Mouse (Mus musculus) brain, embryonic 14.5 days (tissue): ENCODE results near the gene Fbxw2. TPM values are rescaled to one million over a fixed set of nuclear protein-coding genes. Genes with fewer than 3 reads are reported as not detected.
"Not testable (repeated sequence)": the region's sequence is repeated elsewhere in the genome, so short reads cannot be mapped to it uniquely, and the experiment has no call there.

Source experiments
- DNase-seq: peaks from one replicate; pipeline ENCODE4 v3.0.0-alpha.2; 2011; ENCODE audit warnings: low read depth
- CTCF ChIP-seq: fragments of 200-500 bp; IDR thresholded peaks from 2 replicates; pipeline ENCODE4 v1.5.1; 2012; ENCODE audit warnings: inconsistent platforms, mild to moderate bottlenecking, moderate library complexity, borderline replicate concordance; ENCODE audit not compliant: insufficient read depth, insufficient read length; ENCODE audit errors: extremely low read depth
- POLR2A ChIP-seq: fragments of 200-500 bp; IDR thresholded peaks from 2 replicates; pipeline ENCODE4 v1.6.1; 2012; ENCODE audit warnings: mild to moderate bottlenecking, inconsistent platforms, borderline replicate concordance; ENCODE audit not compliant: poor library complexity, insufficient read depth, insufficient read length, severe bottlenecking; ENCODE audit errors: extremely low read depth
- polyA plus RNA-seq: library from polyadenylated mRNA; depleted of rRNA; stranded (reverse); fragments of >200 nt; gene quantifications from 2 replicates; pipeline ENCODE4 v1.2.3, GENCODE M21; 2012; rRNA removed

The Fbxw2 gene
- polyA plus RNA-seq = 60.9 and 67.3 TPM in 2 replicates

DNA sequence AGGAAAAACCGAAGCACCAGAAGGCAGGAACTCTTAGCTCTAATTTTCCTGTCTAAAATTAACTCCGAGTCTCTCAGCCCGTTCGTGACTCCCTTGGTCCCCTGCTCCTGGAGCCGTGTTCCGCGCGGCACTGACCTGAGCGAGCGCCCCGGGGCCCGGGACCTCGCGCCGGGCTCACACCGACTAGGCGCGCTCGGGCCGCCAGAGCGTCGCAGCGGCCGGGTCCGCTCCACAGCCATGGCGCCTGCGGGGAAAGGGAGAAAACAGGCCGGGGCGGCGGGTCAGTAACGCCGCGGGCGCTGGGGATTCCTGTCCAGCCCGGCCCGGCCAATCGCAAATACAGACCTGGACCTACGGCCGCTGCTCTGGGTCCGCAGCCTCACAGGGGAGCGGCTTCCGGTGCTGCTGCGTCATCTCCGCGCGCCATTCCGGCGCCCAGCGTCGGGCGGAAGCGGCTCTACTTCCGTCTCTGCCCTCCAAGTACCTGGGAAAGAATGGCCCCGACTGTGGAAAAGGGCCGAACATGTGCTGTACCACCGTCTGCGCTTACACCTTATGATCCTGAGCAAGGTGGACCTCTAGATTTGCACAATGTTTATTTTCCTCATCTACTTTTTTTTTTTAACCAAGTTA lies at the start of gene Fbxw2:
TSS of gene Fbxw2 (minus strand) at position 485 of the 633 bp plus-strand sequence.
- TF ChIP-seq POLR2A (peak; percentile 63; the same call in 1 of the 2 replicates), CTCF (no peak)
- peak; percentile 98 for DNase-seq

DNA sequence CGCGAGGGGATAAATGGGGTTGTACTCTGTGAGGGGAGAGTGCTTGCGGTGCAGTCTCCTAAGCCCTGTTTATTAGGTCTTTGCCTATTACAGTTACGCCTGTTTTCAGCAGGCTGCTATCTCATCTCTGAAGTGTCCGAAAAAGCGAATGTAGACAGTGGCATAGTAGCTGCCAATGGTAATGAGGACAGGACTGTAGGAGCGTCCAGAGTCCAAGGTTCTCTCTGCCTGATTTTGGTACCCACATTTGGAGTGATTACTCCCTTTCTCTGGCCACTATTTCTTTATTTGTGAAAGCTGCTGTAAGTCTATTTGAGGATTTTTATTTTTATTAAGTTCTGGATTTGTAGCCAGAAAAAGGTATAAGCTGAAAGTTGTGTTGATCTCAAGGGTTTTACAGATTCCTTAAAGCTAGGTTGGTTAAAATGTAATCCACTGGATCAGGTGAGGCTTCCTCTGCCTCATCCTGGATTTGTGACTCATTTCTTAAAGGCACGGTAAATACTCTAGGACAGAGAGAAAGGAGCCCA lies 48.8 kb upstream of the Fbxw2 start, which contains the start of gene Psmd5:
TSS of gene Psmd5 (minus strand) at position 153 of the 530 bp plus-strand sequence.
- DNase-seq = no peak
- TF ChIP-seq CTCF (no peak), POLR2A (no peak)

DNA sequence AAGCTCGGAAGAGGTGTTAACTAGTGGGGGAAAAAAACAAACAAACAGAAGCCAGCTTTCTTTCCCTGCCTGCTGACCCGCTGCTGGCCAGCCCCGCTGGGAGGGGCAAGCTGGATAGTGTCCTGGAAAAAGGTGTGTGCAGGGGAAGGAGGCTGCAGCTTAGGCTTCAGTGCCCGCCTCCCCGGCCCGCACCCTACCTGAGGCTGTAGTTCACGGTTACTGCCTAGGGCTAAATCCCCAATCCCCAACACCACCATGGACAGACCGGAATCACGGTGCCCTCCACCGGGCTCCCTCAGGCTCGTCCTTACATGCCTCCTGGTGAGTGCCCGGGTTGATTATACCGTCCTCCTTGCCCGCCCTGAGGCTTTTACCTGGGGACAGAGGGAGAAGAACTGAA lies 48.2 kb upstream of the Fbxw2 start, which contains the start of gene Cutal:
TSS of gene Cutal (plus strand) at position 126 of the 400 bp plus-strand sequence.
- TF ChIP-seq CTCF (no peak), POLR2A (no peak)
- DNase-seq = no peak

DNA sequence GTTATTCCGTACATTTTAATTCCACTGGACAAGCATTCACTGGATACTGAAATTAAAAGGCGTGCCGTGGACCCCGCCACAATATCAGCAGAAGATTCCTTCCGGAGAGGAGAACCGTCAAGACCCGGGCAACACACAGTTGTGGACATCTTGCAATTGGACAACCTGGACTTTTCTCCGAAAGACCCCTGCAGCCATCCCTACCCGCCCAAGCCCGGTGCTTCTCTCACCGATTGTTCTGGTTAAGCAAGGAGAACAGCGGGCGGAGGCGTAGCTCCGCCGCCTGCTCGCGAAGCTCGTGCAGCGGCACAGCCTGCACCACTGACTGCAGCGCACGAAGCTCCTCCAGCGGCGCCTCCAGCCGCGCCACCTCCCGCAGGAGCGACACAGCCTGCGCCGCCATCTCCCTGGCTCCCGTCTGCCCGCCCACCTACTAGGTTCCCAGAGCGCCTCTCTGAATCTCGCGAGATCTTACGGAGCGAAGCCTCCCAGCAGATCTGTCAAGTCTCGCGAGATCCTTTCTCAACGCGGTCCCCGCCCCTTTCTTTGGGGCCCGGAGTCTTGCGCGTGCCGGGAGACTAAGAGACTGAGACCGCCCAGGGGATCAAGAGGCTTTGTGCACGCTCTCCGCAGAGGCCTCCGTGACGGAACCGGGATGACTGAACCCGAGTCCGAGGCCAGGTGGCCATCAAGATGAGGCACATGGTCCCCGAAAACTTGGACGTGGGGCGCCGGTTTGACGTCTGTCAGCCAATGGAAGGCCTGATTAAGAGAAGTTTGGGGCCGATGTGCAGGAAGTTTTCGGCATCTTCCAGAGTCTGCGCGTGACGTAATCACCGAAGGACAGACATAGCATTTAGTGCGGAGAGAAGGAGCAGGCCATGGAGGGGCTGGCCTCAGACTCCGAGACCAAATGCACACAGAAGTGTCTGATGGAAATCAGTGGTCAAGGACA lies 44.7 kb upstream of the Fbxw2 start:
- no peak for TF ChIP-seq CTCF
- TF ChIP-seq POLR2A = peak; percentile 97
- DNase-seq = peak; percentile 99

DNA sequence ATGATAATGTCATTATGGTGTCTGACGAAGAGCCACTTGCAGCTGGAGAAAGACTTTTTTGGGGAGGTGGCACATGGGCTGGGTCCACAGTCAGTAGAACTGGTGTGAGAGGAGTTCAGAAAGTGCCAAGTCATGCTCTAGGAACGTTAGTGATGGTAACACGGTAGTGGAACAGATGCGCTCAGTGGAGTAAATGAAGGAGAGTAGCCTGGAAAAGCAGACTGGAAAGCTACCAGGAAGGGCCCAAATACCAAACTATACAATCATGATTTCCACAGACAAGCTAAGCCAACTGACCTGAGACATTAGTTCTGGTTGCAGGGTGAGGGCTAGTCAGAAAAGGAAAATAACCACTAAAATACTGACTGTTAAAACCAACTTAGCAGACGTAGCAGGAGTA lies 43.6 kb upstream of the Fbxw2 start:
- no peak for TF ChIP-seq CTCF
- no peak for TF ChIP-seq POLR2A
- peak; percentile 10 for DNase-seq

DNA sequence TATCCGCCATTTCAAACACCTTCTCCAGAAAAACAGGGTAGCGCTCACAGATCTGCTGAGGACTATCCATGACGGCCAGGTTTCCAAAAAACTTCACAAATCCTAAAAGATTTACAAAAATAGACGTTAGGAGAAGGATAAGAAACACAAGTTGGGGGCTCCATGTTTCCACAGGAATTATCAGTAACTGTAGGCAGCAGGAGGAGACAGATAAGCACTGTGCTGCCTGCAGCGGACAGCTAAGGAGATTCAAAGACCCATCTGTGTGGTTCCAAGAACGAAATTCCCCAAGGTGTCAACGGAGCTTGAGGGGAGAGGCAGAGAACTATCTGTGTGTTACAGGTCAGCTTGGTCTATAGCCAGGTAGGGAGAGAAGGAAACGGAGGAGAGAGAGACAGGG lies 31.6 kb upstream of the Fbxw2 start:
- DNase-seq = no peak
- TF ChIP-seq POLR2A (no peak), CTCF (no peak)

DNA sequence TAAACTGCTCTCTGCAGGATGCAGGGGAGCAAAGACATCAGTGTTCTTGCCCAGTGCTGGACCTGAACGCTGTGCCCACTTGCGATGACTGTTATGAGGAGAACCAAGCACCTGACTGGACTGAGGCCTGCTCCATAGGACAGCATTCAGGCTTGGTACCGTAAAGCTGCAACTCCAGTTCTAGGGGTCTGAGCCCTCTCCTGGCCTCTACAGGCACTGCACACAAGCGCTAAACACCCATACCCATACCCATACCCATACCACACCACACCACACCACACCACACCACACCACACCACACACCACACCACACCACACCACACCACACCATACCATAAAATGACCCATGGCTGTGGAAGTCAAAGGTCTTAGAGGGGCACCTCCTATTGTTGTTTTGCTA lies 29.2 kb upstream of the Fbxw2 start:
- peak; percentile 30; the same call in 1 of the 2 replicates for TF ChIP-seq CTCF
- TF ChIP-seq POLR2A = no peak
- no peak for DNase-seq

DNA sequence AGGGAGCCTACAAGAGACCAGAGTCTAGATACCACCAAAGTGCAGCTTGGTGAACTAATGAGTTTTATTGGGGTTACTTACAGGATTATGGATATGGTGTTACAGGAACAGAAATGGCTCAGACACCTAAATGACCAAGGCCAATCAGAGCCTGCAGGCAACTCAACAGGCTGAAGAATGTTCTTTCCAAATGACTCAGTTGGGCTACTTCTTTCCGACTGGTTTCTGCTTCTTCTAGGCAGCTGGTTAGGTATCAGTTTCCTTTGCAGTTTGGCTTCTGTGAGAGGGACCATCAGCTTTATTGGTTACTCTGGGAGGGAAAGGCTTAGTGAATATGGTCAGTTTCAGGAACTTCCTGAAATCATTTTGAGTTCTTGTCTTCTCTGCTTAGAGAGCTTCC lies 21.6 kb upstream of the Fbxw2 start:
- TF ChIP-seq CTCF = no peak
- TF ChIP-seq POLR2A = no peak
- no peak for DNase-seq

DNA sequence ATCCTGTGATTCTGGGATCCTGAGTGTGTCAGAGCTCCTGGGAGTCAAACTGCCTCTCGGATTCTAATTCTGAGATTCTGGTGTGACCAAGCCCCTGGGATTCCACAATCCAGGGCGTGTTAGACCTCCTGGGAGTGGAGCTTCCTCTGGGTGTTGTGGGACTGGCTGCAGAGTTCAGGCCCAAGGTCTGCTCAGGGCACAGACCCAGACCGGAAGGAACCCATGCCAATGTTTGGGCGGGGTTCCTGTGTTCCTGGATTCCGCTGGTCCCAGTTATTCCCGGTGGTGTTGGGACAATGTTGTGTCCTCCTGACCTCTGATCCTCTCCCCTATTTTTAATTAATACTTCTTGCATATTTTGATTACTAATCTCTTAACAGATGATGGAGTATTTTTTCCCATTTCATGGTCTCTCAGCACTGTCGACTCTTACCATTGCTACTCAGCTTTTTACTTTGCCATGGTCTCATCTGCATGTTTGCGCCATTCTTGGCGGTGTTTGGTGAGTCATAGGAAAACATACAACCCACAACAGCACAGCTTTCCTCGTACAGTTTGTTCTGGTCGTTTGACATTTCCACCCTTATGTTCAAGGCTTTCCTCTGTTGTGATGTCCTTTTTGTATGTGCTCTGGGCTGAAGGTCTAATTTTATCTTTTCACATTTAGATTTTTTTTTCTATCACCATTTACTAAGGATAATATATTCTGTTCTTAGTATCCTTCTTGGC lies 17.3 kb upstream of the Fbxw2 start:
- no peak for DNase-seq

DNA sequence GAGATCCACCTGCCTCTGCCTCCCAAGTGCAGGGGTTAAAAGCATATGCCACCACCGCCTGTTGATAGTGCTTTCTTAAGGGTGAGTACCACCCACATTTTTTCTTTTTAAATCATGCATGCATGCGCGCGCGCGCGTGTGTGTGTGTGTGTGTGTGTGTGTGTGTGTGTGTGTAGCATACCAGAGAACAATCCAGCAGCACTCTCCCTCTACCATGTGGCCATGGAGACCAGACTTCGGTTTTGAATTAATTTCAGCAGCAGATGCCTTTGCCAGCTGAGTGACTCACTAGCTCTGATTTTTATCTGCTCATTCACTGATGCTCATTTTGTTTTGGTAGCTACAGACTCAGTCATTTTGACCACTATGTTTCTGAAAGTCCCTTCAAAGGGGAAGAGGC lies 15.6 kb upstream of the Fbxw2 start:
- peak; percentile 1 for DNase-seq
- TF ChIP-seq CTCF (no peak), POLR2A (no peak)

More for the DNA sequence above, 17.3 kb upstream of the Fbxw2 start:
- TF ChIP-seq CTCF (no peak), POLR2A (no peak)

DNA sequence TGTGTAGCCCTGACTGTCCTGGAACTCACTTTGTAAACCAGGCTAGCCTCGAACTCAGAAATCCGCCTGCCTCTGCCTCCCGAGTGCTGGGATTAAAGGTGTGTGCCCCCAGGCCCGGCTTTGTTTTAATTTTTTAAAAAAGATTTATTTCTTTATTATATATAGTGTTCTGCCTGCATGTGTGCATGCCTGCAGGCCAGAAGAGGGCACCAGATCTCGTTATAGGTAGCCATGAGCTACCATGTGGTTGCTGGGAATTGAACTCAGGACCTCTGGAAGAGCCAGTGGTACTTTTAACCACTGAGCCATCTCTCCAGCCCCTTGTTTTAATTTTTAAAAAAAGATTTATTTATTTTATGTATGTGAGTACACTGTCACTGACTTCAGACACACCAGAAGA lies 14.0 kb upstream of the Fbxw2 start:
- DNase-seq = not testable (repeated sequence)
